Mouse (Mus musculus): ENCODE measurements at regions not wholly inside any gene's neighbourhood (a gene's known extent, or its start where the extent isn't known, plus 50 kb on each side); places are given as distances from the start of the nearest gene placed in this dataset.
"Not testable (repeated sequence)": the region's sequence is repeated elsewhere in the genome, so short reads cannot be mapped to it uniquely, and the experiment has no call there.

DNA sequence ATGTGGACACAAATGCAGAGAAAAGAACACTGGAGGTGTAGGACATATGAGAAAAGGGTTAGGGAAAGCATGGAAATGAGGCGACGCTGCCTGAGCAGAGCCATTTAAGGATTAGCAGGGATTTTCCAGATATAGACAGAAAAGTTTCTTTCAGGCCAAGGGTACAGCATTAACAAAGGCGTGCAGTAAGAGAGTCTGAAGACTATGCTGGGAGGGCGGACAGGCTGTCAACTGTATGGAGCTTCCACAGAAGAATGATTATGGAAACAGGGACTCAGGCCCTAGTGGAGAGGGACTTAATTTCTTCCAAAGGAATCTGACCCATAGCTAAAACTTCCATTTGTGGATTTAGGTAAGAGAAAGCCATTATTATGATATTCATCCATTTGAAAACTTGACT, 511.3 kb upstream of the Stxbp6 start:
- intact Hi-C loops (cut with DNase I): no loop called here
- TF ChIP-seq POLR2A (IDR thresholded peaks at IDR 0.05; ENCODE audit: insufficient read depth, low read depth, low read length): no peak
- no peak for TF ChIP-seq EP300 (IDR thresholded peaks at IDR 0.05; ENCODE audit: insufficient read depth, low read depth, low read length)
- no peak for TF ChIP-seq CTCF (IDR thresholded peaks at IDR 0.05)
- H3K4me3 ChIP-seq: no peak overlapping the region
- no peaks in the 10 kb centered on the region for H3K4me1 ChIP-seq (ENCODE audit: control insufficient read depth, insufficient read depth, low read length)
- H3K36me3 ChIP-seq (ENCODE audit: control insufficient read depth, insufficient read depth, low read length): no peaks in the 10 kb centered on the region
- H3K27ac ChIP-seq: no peak overlapping the region
- no peak for DNase-seq
- H3K79me2 ChIP-seq (replicated peaks; ENCODE audit: control insufficient read depth, insufficient read depth, low read length): no peaks in the 10 kb centered on the region
- 81% methylated on average over 4 of the region's 4 CpGs for WGBS
- H3K27me3 ChIP-seq (ENCODE audit: control insufficient read depth, insufficient read depth, low read length): no peaks in the 10 kb centered on the region
- H3K9ac ChIP-seq (ENCODE audit: low read depth, low read length): no peak overlapping the region

DNA sequence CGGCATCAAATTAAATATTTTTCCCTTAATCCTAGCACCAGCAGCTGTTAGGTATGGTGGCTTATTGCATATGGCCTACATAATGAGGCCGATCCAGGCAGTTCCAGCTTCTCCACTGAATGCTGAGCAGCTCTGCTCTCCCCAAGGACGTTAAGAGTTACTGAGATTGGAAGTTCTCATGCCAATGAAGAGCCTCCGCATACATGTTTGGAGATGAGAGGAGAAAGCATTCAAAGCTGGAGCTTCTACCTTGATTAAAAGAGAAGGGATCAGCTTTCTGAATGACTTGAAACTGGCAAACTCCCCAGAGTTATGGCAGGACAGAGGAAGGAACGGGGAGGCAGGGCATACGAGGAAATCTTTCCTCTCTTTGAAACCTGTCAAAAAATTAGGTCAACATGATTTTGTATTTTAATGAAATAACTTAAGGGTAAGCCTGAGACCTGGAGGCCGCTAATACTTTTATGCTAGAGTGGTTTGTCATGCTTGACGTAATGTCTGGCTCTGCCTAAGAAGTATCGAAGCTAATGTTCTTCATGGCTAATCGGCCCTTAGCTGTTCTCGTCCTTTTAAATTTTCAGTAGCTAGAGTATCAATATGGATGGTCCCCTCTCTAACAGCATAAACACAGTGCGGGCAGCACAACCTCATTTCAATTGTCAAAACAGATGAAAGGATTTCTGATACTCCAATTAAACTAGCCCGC, 489.0 kb upstream of the Stxbp6 start:
- Histone ChIP-seq H3K36me3 (ENCODE audit: control insufficient read depth, insufficient read depth, low read length) (no peaks in the 10 kb centered on the region), H3K27ac (no peak overlapping the region), H3K9ac (ENCODE audit: low read depth, low read length) (no peak overlapping the region), H3K4me3 (no peak overlapping the region), H3K4me1 (ENCODE audit: control insufficient read depth, insufficient read depth, low read length) (no peaks in the 10 kb centered on the region), H3K79me2 (replicated peaks; ENCODE audit: control insufficient read depth, insufficient read depth, low read length) (no peaks in the 10 kb centered on the region), H3K27me3 (ENCODE audit: control insufficient read depth, insufficient read depth, low read length) (no peaks in the 10 kb centered on the region)
- no peak for DNase-seq
- 78% methylated on average over 13 of the region's 13 CpGs for WGBS
- TF ChIP-seq CTCF (IDR thresholded peaks at IDR 0.05) (no peak), POLR2A (IDR thresholded peaks at IDR 0.05; ENCODE audit: insufficient read depth, low read depth, low read length) (no peak), EP300 (IDR thresholded peaks at IDR 0.05; ENCODE audit: insufficient read depth, low read depth, low read length) (no peak)
- intact Hi-C loops (cut with DNase I): no loop called here

DNA sequence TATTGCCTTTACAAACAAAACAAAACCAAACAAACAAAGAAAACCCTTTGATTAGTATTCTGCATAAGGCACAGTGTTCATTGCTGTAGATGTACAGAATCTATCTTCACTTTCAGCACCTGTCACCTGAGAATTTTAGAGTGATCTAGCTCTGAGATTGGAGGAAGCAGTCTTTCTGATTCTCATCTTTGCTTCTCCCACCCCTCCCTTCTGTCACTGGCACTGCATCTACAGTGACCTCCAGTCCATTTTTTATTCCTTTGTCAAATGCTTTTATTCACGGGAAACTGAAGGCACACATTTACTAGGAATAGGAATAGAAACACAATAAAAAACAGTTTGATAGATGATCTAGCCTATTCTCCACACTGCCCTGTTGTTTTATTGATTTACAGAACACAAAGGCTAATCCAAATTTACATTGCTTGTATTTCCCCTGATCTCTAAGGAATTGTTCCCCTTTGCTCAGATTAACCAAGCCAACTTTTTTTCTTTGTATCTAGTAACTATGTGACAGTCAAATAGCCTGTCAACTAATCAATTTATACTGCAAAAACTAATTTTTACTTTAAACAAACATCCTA, 488.2 kb upstream of the Stxbp6 start:
- intact Hi-C loops (cut with DNase I): no loop called here
- Histone ChIP-seq H3K27ac (no peak overlapping the region), H3K27me3 (ENCODE audit: control insufficient read depth, insufficient read depth, low read length) (no peaks in the 10 kb centered on the region), H3K36me3 (ENCODE audit: control insufficient read depth, insufficient read depth, low read length) (no peaks in the 10 kb centered on the region), H3K4me3 (no peak overlapping the region), H3K4me1 (ENCODE audit: control insufficient read depth, insufficient read depth, low read length) (no peaks in the 10 kb centered on the region), H3K79me2 (replicated peaks; ENCODE audit: control insufficient read depth, insufficient read depth, low read length) (no peaks in the 10 kb centered on the region), H3K9ac (ENCODE audit: low read depth, low read length) (no peak overlapping the region)
- 58% methylated on average over 1 of the region's 1 CpGs for whole genome bisulfite sequencing
- TF ChIP-seq CTCF (IDR thresholded peaks at IDR 0.05) (no peak), POLR2A (IDR thresholded peaks at IDR 0.05; ENCODE audit: insufficient read depth, low read depth, low read length) (no peak), EP300 (IDR thresholded peaks at IDR 0.05; ENCODE audit: insufficient read depth, low read depth, low read length) (no peak)
- DNase-seq: no peak

- Histone ChIP-seq H3K27ac (no peak overlapping the region), H3K36me3 (ENCODE audit: control insufficient read depth, insufficient read depth, low read length) (no peaks in the 10 kb centered on the region), H3K9ac (ENCODE audit: low read depth, low read length) (no peak overlapping the region), H3K4me3 (no peak overlapping the region), H3K27me3 (ENCODE audit: control insufficient read depth, insufficient read depth, low read length) (no peaks in the 10 kb centered on the region), H3K79me2 (replicated peaks; ENCODE audit: control insufficient read depth, insufficient read depth, low read length) (no peaks in the 10 kb centered on the region), H3K4me1 (ENCODE audit: control insufficient read depth, insufficient read depth, low read length) (no peaks in the 10 kb centered on the region)
- intact Hi-C loops (cut with DNase I): no loop called here
- WGBS: 64% methylated on average over 11 of the region's 11 CpGs
- TF ChIP-seq CTCF (IDR thresholded peaks at IDR 0.05) (no peak), EP300 (IDR thresholded peaks at IDR 0.05; ENCODE audit: insufficient read depth, low read depth, low read length) (no peak), POLR2A (IDR thresholded peaks at IDR 0.05; ENCODE audit: insufficient read depth, low read depth, low read length) (no peak)
- DNase-seq: no peak
Measured at GRCm38 (mm10) chr12:45561889-45562288, 487.4 kb upstream of the Stxbp6 start.

GRCm38 (mm10) chr12:45561362-45561761, 486.9 kb upstream of the Stxbp6 start:
- no peak overlapping the region for H3K27ac ChIP-seq
- H3K79me2 ChIP-seq (replicated peaks; ENCODE audit: control insufficient read depth, insufficient read depth, low read length): no peaks in the 10 kb centered on the region
- H3K27me3 ChIP-seq (ENCODE audit: control insufficient read depth, insufficient read depth, low read length): no peaks in the 10 kb centered on the region
- H3K9ac ChIP-seq (ENCODE audit: low read depth, low read length): no peak overlapping the region
- H3K4me1 ChIP-seq (ENCODE audit: control insufficient read depth, insufficient read depth, low read length): no peaks in the 10 kb centered on the region
- H3K36me3 ChIP-seq (ENCODE audit: control insufficient read depth, insufficient read depth, low read length): no peaks in the 10 kb centered on the region
- TF ChIP-seq EP300 (IDR thresholded peaks at IDR 0.05; ENCODE audit: insufficient read depth, low read depth, low read length) (no peak), POLR2A (IDR thresholded peaks at IDR 0.05; ENCODE audit: insufficient read depth, low read depth, low read length) (no peak), CTCF (IDR thresholded peaks at IDR 0.05) (no peak)
- 50% methylated on average over 1 of the region's 1 CpGs for WGBS
- no peak overlapping the region for H3K4me3 ChIP-seq
- DNase-seq: no peak
- intact Hi-C loops (cut with DNase I): no loop called here

DNA sequence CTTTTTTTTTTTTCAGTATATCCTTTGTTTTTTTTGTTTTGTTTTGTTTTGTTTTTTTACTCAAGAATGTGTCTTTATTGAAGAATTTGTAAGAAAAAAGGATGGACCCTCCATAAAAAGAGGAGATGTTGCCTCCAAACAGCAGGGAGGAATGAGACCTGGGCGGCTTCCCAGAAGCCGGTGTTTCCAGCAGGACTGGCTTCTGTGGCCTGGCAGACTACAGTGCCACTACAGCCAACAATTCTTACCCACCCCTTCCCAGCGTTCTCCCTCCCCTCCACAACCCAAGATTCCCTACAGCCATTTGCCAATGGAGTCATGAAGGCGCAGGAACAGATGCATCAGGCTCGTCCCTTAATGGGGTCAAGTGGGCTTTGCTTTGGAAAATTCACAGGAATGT, 475.4 kb upstream of the Stxbp6 start:
- H3K9ac ChIP-seq (ENCODE audit: low read depth, low read length); H3K27me3 ChIP-seq (ENCODE audit: control insufficient read depth, insufficient read depth, low read length); H3K4me1 ChIP-seq (ENCODE audit: control insufficient read depth, insufficient read depth, low read length); H3K79me2 ChIP-seq (replicated peaks; ENCODE audit: control insufficient read depth, insufficient read depth, low read length); H3K36me3 ChIP-seq (ENCODE audit: control insufficient read depth, insufficient read depth, low read length); DNase-seq; H3K4me3 ChIP-seq; intact Hi-C loops (cut with DNase I); H3K27ac ChIP-seq: not testable (repeated sequence)
- WGBS: 71% methylated on average over 5 of the region's 5 CpGs

Data from heart, adult 2 months (tissue).